ENCODE assay signal across 7 mouse cellular contexts in genomic region chr13:32800859-32801258, GRCm38 (mm10). TPM values are rescaled to one million over a fixed set of nuclear protein-coding genes. Genes with fewer than 3 reads are reported as not detected.
DNase-seq lines count a peak whose midpoint lies in the region; ATAC-seq and TF ChIP-seq lines count a peak whose summit lies in the region.

No protein-coding gene starts in this region.

- H3ac ChIP-seq in myocyte (ENCODE audit: control insufficient read depth, insufficient read length), result no peak overlapping the region

- peak overlapping the region; percentile 90; the same call in 1 of the 2 replicates for H3K4me3 ChIP-seq in lung, embryonic 14.5 days (ENCODE audit: low read depth, low read length)
- H3K4me3 ChIP-seq in lung, adult 2 months (replicated peaks; ENCODE audit: extremely low read depth, low read depth, low read length), result no peak overlapping the region
- H3K4me3 ChIP-seq in embryonic facial prominence, embryonic 14.5 days (ENCODE audit: low read depth, low read length), result 0 out of 2 replicates have a peak overlapping the region, but pooled peaks have one; percentile 86
- H3K4me3 ChIP-seq in limb, embryonic 12.5 days (replicated peaks), result no peak overlapping the region
- peak overlapping the region; percentile 39 for H3K4me3 ChIP-seq in myocyte

- TF ChIP-seq POLR2A in lung, adult 2 months (IDR thresholded peaks at IDR 0.05; ENCODE audit: borderline replicate concordance, extremely low read depth, low read depth, low read length), result no peak
- TF ChIP-seq POLR2A in myocyte (IDR thresholded peaks at IDR 0.05; ENCODE audit: insufficient read length, low read depth), result no peak

- DNase-seq in lung, embryonic 14.5 days, result no peak
- DNase-seq in lung, adult 2 months, result no peak
- DNase-seq in embryonic facial prominence, embryonic 14.5 days (ENCODE audit: low spot score), result no peak
- no peak for DNase-seq in adrenal gland, postnatal 36 days
- no peak for DNase-seq in cerebellum, adult 8-10 months

- no peaks in the 10 kb centered on the region for H3K27me3 ChIP-seq in lung, embryonic 14.5 days (ENCODE audit: insufficient read depth, low read length)
- no peaks in the 10 kb centered on the region for H3K27me3 ChIP-seq in embryonic facial prominence, embryonic 14.5 days (replicated peaks; ENCODE audit: control insufficient read depth, insufficient read depth, low read length)
- H3K27me3 ChIP-seq in limb, embryonic 12.5 days, result peaks cover 3% of the 10 kb centered on the region; the same call in 1 of the 2 replicates
- H3K27me3 ChIP-seq in myocyte (ENCODE audit: control insufficient read depth, insufficient read depth, insufficient read length), result no peaks in the 10 kb centered on the region

- no peaks in the 10 kb centered on the region; the same call in 1 of the 2 replicates for H3K36me3 ChIP-seq in lung, embryonic 14.5 days (ENCODE audit: insufficient read depth)
- peaks cover 3% of the 10 kb centered on the region; the same call in 1 of the 2 replicates for H3K36me3 ChIP-seq in embryonic facial prominence, embryonic 14.5 days (ENCODE audit: control insufficient read depth, insufficient read depth, low read length)
- peaks cover 3% of the 10 kb centered on the region; the same call in 1 of the 2 replicates for H3K36me3 ChIP-seq in limb, embryonic 12.5 days
- H3K36me3 ChIP-seq in myocyte (ENCODE audit: control insufficient read depth, insufficient read depth), result no peaks in the 10 kb centered on the region

- H3K9me3 ChIP-seq in lung, embryonic 14.5 days (ENCODE audit: low read depth, low read length), result no peaks in the 10 kb centered on the region
- no peaks in the 10 kb centered on the region for H3K9me3 ChIP-seq in embryonic facial prominence, embryonic 14.5 days (ENCODE audit: control insufficient read depth, low read length)
- no peaks in the 10 kb centered on the region for H3K9me3 ChIP-seq in limb, embryonic 12.5 days

- H3K4me2 ChIP-seq in lung, embryonic 14.5 days, result peak overlapping the region; percentile 88
- H3K4me2 ChIP-seq in embryonic facial prominence, embryonic 14.5 days (ENCODE audit: low read depth, low read length), result peak overlapping the region; percentile 89
- H3K4me2 ChIP-seq in limb, embryonic 12.5 days, result peak overlapping the region; percentile 86
- peak overlapping the region; percentile 92 for H3K4me2 ChIP-seq in myocyte (ENCODE audit: low read depth)

- peak; percentile 22; the same call in 1 of the 2 replicates for TF ChIP-seq CTCF in lung, embryonic 14.5 days (IDR thresholded peaks at IDR 0.05; ENCODE audit: low read depth)
- no peak for TF ChIP-seq CTCF in lung, adult 2 months (IDR thresholded peaks at IDR 0.05; ENCODE audit: insufficient read depth, low read length)

- peaks cover 32% of the 10 kb centered on the region for H3K79me2 ChIP-seq in myocyte (ENCODE audit: control insufficient read depth, insufficient read depth)

- no peak for ATAC-seq in lung, embryonic 14.5 days (ENCODE audit: insufficient read depth)
- ATAC-seq in embryonic facial prominence, embryonic 14.5 days (ENCODE audit: low read depth), result no peak
- no peak for ATAC-seq in limb, embryonic 12.5 days (ENCODE audit: insufficient number of reproducible peaks, insufficient read depth, low FRiP score, low TSS enrichment, low read depth)

- H3K4me1 ChIP-seq in lung, embryonic 14.5 days (ENCODE audit: insufficient read depth), result peaks cover 6% of the 10 kb centered on the region; the same call in 1 of the 2 replicates
- no peaks in the 10 kb centered on the region; the same call in 1 of the 2 replicates for H3K4me1 ChIP-seq in lung, adult 2 months (ENCODE audit: control insufficient read depth, insufficient read depth, low read length)
- H3K4me1 ChIP-seq in embryonic facial prominence, embryonic 14.5 days (ENCODE audit: control insufficient read depth, insufficient read depth, low read length), result peaks cover 18% of the 10 kb centered on the region
- H3K4me1 ChIP-seq in limb, embryonic 12.5 days (replicated peaks), result peaks cover 35% of the 10 kb centered on the region

- no peak overlapping the region for H3K27ac ChIP-seq in lung, embryonic 14.5 days (ENCODE audit: low read depth)
- no peak overlapping the region for H3K27ac ChIP-seq in embryonic facial prominence, embryonic 14.5 days (replicated peaks; ENCODE audit: low read depth, low read length)
- H3K27ac ChIP-seq in limb, embryonic 12.5 days, result no peak overlapping the region

- H3K9ac ChIP-seq in lung, embryonic 14.5 days, result no peak overlapping the region
- H3K9ac ChIP-seq in embryonic facial prominence, embryonic 14.5 days (ENCODE audit: low read depth, low read length), result no peak overlapping the region
- no peak overlapping the region for H3K9ac ChIP-seq in limb, embryonic 12.5 days (replicated peaks)

TF ChIP-seq in myocyte, 11 proteins besides CTCF, POLR2A, EP300 and RAD21:
- no peak for TF ChIP-seq MYOD1 (IDR thresholded peaks at IDR 0.05; ENCODE audit: control insufficient read depth in 1 of 3, insufficient read length in 2 of 3, low read depth in 2 of 3)
- no peak for TF ChIP-seq MAX (IDR thresholded peaks at IDR 0.05; ENCODE audit: low read depth)
- no peak for TF ChIP-seq USF1 (IDR thresholded peaks at IDR 0.05; ENCODE audit: low read depth)
- no peak for TF ChIP-seq SRF (IDR thresholded peaks at IDR 0.05; ENCODE audit: control insufficient read depth, insufficient read length, low read depth)
- no peak for TF ChIP-seq REST (IDR thresholded peaks at IDR 0.05; ENCODE audit: insufficient read depth, insufficient read length)
- TF ChIP-seq E2F4 (IDR thresholded peaks at IDR 0.05; ENCODE audit: insufficient read depth), result no peak
- TF ChIP-seq CEBPB (IDR thresholded peaks at IDR 0.05; ENCODE audit: insufficient read depth, poor library complexity, severe bottlenecking), result no peak
- no peak for TF ChIP-seq MYOG (IDR thresholded peaks at IDR 0.05; ENCODE audit: control insufficient read depth in 1 of 3, insufficient read depth in 1 of 3, insufficient read length in 2 of 3, low read depth in 2 of 3)

RNA-seq across cellular contexts. Expression of gene Wrnip1, which starts 1.0 kb away (rescaled TPM):
- polyA plus RNA-seq in lung, embryonic 14.5 days (2014; fragmentation: Nextera tagmentation; extraction: Ambion mirVana), result 20.3 and 22.4 TPM in 2 replicates
- polyA plus RNA-seq in lung, adult 2 months (2012; rRNA removed), result 29.0 and 36.0 TPM in 2 replicates
- 27.8 and 27.9 TPM in 2 replicates for polyA plus RNA-seq in embryonic facial prominence, embryonic 14.5 days (2014; fragmentation: Nextera tagmentation; extraction: Ambion mirVana)
- polyA plus RNA-seq in limb, embryonic 12.5 days (2016; fragmentation: Nextera tagmentation; extraction: Ambion mirVana), result 34.5 and 34.7 TPM in 2 replicates
- 22.4 TPM for polyA plus RNA-seq in myocyte (2012; fragmentation: generic; extraction: Trizol)
- 10 to 100 TPM; 37.0 to 48.8 TPM for total RNA-seq in adrenal gland, postnatal 36 days (2021)

RNA-seq across cellular contexts. Expression of gene D930007J09Rik, which starts 1.8 kb away (rescaled TPM):
- polyA plus RNA-seq in lung, embryonic 14.5 days (2014; fragmentation: Nextera tagmentation; extraction: Ambion mirVana), result not detected in 2 replicates
- polyA plus RNA-seq in lung, adult 2 months (2012; rRNA removed), result not detected in 2 replicates
- polyA plus RNA-seq in embryonic facial prominence, embryonic 14.5 days (2014; fragmentation: Nextera tagmentation; extraction: Ambion mirVana), result not detected in 2 replicates
- not detected in 2 replicates for polyA plus RNA-seq in limb, embryonic 12.5 days (2016; fragmentation: Nextera tagmentation; extraction: Ambion mirVana)
- polyA plus RNA-seq in myocyte (2012; fragmentation: generic; extraction: Trizol), result not detected
- total RNA-seq in adrenal gland, postnatal 36 days (2021), result not detected

RNA-seq across cellular contexts. Expression of gene Mylk4, which starts 17.1 kb away (rescaled TPM):
- 0.09 TPM in 1 of 2 replicates, not detected in the other for polyA plus RNA-seq in lung, embryonic 14.5 days (2014; fragmentation: Nextera tagmentation; extraction: Ambion mirVana)
- polyA plus RNA-seq in lung, adult 2 months (2012; rRNA removed), result 0.77 and 4.1 TPM in 2 replicates
- polyA plus RNA-seq in embryonic facial prominence, embryonic 14.5 days (2014; fragmentation: Nextera tagmentation; extraction: Ambion mirVana), result 14.4 and 22.8 TPM in 2 replicates
- polyA plus RNA-seq in limb, embryonic 12.5 days (2016; fragmentation: Nextera tagmentation; extraction: Ambion mirVana), result 3.0 and 3.7 TPM in 2 replicates
- polyA plus RNA-seq in myocyte (2012; fragmentation: generic; extraction: Trizol), result 31.1 TPM
- not detected for total RNA-seq in adrenal gland, postnatal 36 days (2021)

RNA-seq across cellular contexts. Expression of gene Serpinb1a, which starts 50.1 kb away (rescaled TPM):
- 5.1 and 6.4 TPM in 2 replicates for polyA plus RNA-seq in lung, embryonic 14.5 days (2014; fragmentation: Nextera tagmentation; extraction: Ambion mirVana)
- 5.6 and 14.9 TPM in 2 replicates for polyA plus RNA-seq in lung, adult 2 months (2012; rRNA removed)
- 24.2 and 34.9 TPM in 2 replicates for polyA plus RNA-seq in embryonic facial prominence, embryonic 14.5 days (2014; fragmentation: Nextera tagmentation; extraction: Ambion mirVana)
- polyA plus RNA-seq in limb, embryonic 12.5 days (2016; fragmentation: Nextera tagmentation; extraction: Ambion mirVana), result 1.5 and 1.9 TPM in 2 replicates
- polyA plus RNA-seq in myocyte (2012; fragmentation: generic; extraction: Trizol), result 85.1 TPM
- 100 to 1,000 TPM in 1 of 2 experiments, 1 to 10 TPM in 1; 8.7 to 154 TPM for total RNA-seq in adrenal gland, postnatal 36 days (2021)

Comparison
In these comparisons a context has a peak if more than half of its experiments do, and no peak if none do; other contexts are left out.
1. H3K4me3 ChIP-seq: peak in lung, embryonic 14.5 days (single experiment), embryonic facial prominence, embryonic 14.5 days (single experiment) and myocyte (single experiment); none in lung, adult 2 months (single experiment) and limb, embryonic 12.5 days (single experiment).
2. Peak in every context shown above with its lines, with median percentiles within 50 percentile points of each other: H3K4me2 ChIP-seq.